Mouse (Mus musculus) bone marrow macrophage, adult 2 months (primary cell): ENCODE results near the gene Ano10.

Experiments
- CTCF ChIP-seq: IDR thresholded peaks from 2 replicates; pipeline ENCODE4 v1.5.1; 2012; ENCODE audit warnings: low read depth, mild to moderate bottlenecking, low read length, moderate library complexity
- POLR2A ChIP-seq: IDR thresholded peaks from 2 replicates; pipeline ENCODE4 v1.6.1; 2012; ENCODE audit warnings: mild to moderate bottlenecking, low read depth, low read length, borderline replicate concordance

- TF ChIP-seq CTCF (no peak), POLR2A (no peak)
Measured at GRCm38 (mm10) chr9:122311051-122311760, 17.0 kb upstream of the Ano10 start.
